Mouse (Mus musculus) midbrain, postnatal 0 days (tissue): ENCODE data around the gene Plagl2. TPM values are rescaled to one million over a fixed set of nuclear protein-coding genes. Genes with fewer than 3 reads are reported as not detected.

ENCODE experiments used
- ATAC-seq: fragments of 200-750 bp; cut with Nextera tagmentation; 2 replicates; pipeline ENCODE4 v1.8.0; 2017; ENCODE audit warnings: moderate number of reproducible peaks, mild to moderate bottlenecking, moderate TSS enrichment, moderate library complexity; ENCODE audit not compliant: low FRiP score
- DNase-seq: peaks from one replicate; pipeline ENCODE4 v3.0.0-alpha.2; 2015; ENCODE audit warnings: low spot score
- H3K27ac ChIP-seq: fragments of 300-500 bp; sonication (generic); 2 replicates; pipeline ENCODE4 v1.5.1; 2014; ENCODE audit warnings: low read depth, mild to moderate bottlenecking, low read length, mixed read lengths
- H3K27me3 ChIP-seq: fragments of 300-500 bp; sonication (generic); 2 replicates; pipeline ENCODE4 v1.6.1; 2014; ENCODE audit warnings: low read length, control low read depth, mixed read lengths; ENCODE audit not compliant: insufficient read depth
- H3K36me3 ChIP-seq: fragments of 300-500 bp; sonication (generic); 2 replicates; pipeline ENCODE4 v1.6.1; 2014; ENCODE audit warnings: low read length, control low read depth, mixed read lengths; ENCODE audit not compliant: insufficient read depth
- H3K4me1 ChIP-seq: fragments of 300-500 bp; sonication (generic); 2 replicates; pipeline ENCODE4 v1.6.1; 2014; ENCODE audit warnings: mild to moderate bottlenecking, control low read depth, antibody characterized with exemption, low read length, mixed read lengths; ENCODE audit not compliant: insufficient read depth
- H3K4me2 ChIP-seq: fragments of 300-500 bp; sonication (generic); 2 replicates; pipeline ENCODE4 v1.6.1; 2014; ENCODE audit warnings: low read depth, mild to moderate bottlenecking, low read length, mixed read lengths; ENCODE audit not compliant: poor library complexity, severe bottlenecking
- H3K4me3 ChIP-seq: fragments of 300-500 bp; sonication (generic); 2 replicates; pipeline ENCODE4 v1.5.1; 2014; ENCODE audit warnings: low read depth, mild to moderate bottlenecking, low read length, moderate library complexity
- H3K9ac ChIP-seq: fragments of 300-500 bp; sonication (generic); replicated peaks from 2 replicates; pipeline ENCODE4 v1.6.1; 2014; ENCODE audit warnings: mild to moderate bottlenecking, low read length, moderate library complexity, mixed read lengths; ENCODE audit not compliant: poor library complexity, severe bottlenecking
- H3K9me3 ChIP-seq: fragments of 300-500 bp; sonication (generic); 2 replicates; pipeline ENCODE4 v1.6.1; 2016; ENCODE audit warnings: low read length, control low read depth
- CTCF ChIP-seq: IDR thresholded peaks from 2 replicates; pipeline ENCODE4 v1.5.1; 2016; ENCODE audit warnings: antibody characterized with exemption, mild to moderate bottlenecking
- WGBS: fragments of 180-500 bp; shearing (Covaris S2); extraction: QIAGEN DNeasy Blood & Tissue Kit; methylation state at CpG from one replicate; pipeline ENCODE4 v1.1.7; 2014; 5-methylcytosine and 5-hydroxymethylcytosine counted together
- polyA plus RNA-seq: library from polyadenylated mRNA; unstranded; fragments of >200 nt; fragmentation: Nextera tagmentation; extraction: Ambion mirVana; gene quantifications from 2 replicates; pipeline ENCODE4 v1.2.1, GENCODE M21; 2015
- total RNA-seq: library from RNA; depleted of rRNA; stranded (reverse); fragments of >200 nt; gene quantifications from 2 replicates; pipeline ENCODE4 v1.2.3, GENCODE M21; 2014

The Plagl2 gene
- total and polyA plus RNA-seq, 2 experiments from 2014 or later, result 2.9 to 7.0 TPM

DNA sequence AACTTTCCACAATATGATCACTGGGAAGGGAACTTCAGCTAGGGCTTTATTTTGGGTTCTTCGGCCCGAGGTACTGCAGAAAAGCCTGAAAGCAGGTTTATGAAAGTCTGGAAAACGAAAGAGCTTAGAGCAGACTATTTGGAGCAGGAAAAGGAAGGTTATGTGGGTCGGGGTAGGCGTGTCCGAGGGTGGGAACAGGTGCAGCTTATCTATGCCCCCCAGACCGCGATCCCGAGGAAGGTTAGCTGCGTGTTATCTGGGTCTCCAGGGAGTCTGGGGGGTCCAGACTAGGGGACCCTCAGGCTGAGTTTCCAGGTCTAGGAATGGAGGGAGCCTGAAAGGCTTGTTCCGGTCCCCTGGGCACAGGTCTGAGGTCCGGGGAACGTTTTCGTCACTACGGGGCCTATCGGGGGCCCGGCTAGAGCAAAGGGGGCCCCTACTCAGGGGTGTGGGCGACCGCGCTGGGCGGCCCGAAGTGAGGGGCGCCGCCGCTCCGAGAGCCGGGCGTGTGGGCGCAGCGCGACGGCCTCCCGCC, 458 bp downstream of the Plagl2 start:
- Histone ChIP-seq H3K9me3 (no peaks in the 10 kb centered on the region), H3K4me3 (peak overlapping the region; percentile 94), H3K27ac (peak overlapping the region; percentile 82), H3K27me3 (no peaks in the 10 kb centered on the region), H3K4me2 (peak overlapping the region; percentile 87), H3K4me1 (peaks cover 19% of the 10 kb centered on the region), H3K9ac (peak overlapping the region; percentile 97), H3K36me3 (peaks cover 5% of the 10 kb centered on the region; the same call in 1 of the 2 replicates)
- WGBS, result 0% methylated on average over 33 of the region's 33 CpGs
- peak; percentile 74 for ATAC-seq
- no peak for DNase-seq
- TF ChIP-seq CTCF, result no peak

DNA sequence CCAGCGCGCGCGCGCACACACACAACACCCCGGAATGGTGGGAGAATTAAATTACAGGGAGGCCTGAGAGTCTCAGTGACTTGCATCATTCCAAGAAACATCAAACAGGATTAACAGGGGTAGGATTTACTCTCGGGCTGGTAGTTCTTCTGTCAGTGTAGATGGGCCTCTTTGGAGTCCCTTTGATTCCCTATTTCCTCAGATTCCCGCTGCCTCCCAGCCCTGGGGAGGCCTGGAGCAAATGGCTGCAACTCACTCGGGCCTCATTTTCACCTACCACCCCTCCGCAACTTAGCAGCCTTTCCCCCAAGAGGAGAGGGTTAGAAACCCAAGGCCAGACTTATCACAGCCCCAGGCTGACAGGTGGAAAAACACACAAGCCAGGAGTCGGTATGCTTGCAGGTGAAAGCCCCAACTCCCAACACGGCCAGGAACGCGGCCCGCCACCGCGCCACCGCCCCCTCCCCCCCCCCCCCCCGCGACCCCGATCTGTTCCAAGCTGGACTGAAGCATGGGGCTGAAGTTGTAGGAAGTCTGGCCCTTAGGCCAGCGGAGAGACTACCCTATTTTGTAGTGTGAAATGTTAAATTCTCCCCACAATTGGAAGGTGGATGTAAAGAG, 1.3 kb downstream of the Plagl2 start:
- peak overlapping the region; percentile 38; the same call in 1 of the 2 replicates for H3K27ac ChIP-seq
- ATAC-seq (no peak), DNase-seq (peak; percentile 21)
- no peak for TF ChIP-seq CTCF
- peaks cover 19% of the 10 kb centered on the region for H3K4me1 ChIP-seq
- peak overlapping the region; percentile 94 for H3K4me3 ChIP-seq
- peak overlapping the region; percentile 97 for H3K9ac ChIP-seq
- WGBS, result 2% methylated on average over 22 of the region's 22 CpGs
- H3K4me2 ChIP-seq, result peak overlapping the region; percentile 87
- H3K36me3 ChIP-seq, result peaks cover 12% of the 10 kb centered on the region
- H3K27me3 ChIP-seq, result no peaks in the 10 kb centered on the region
- H3K9me3 ChIP-seq, result no peaks in the 10 kb centered on the region

DNA sequence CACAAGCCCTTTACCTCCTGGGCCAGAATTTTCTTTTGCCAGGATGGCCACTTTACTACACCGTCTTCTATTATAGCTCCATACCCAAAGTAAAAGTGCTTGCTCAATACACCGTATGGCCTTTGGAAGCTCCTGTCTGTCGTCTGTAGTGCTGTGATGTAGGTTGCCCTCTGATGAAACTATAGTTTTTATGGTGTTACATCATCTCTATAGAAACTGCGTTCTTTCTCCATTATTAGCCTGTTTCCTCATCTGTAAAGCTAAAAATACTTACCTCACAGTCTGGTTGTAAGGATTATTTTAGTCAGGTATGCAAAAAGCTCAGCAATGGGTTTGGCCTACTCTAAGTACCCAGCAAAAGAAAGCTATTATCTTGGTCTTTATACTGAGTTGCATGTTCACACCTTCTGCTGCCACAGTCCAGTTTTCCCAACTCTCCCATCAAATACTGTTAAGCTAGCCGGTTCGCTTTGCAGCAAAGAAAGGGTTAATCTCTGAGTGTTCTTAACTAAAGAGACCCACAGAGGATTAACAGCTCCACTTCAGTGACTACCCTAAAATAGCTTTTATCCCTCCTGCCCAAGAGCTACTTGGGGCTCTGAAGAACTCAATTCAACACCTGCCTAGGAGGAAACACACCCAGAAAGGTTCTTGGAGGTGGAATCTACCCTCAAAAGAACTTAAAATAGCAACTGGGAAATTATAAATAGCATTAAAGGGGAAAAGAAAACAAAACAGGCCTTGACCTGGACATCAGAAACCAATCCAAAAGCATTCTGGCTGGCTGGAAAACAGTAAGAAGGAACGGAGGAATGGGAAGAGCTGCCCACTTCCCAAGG, 2.0 kb downstream of the Plagl2 start:
- H3K27me3 ChIP-seq, result no peaks in the 10 kb centered on the region
- H3K36me3 ChIP-seq, result peaks cover 18% of the 10 kb centered on the region
- 0 out of 2 replicates have a peak overlapping the region, but pooled peaks have one; percentile 97 for H3K9ac ChIP-seq
- DNase-seq (no peak), ATAC-seq (no peak)
- H3K27ac ChIP-seq, result no peak overlapping the region
- TF ChIP-seq CTCF, result no peak
- 37% methylated on average over 7 of the region's 7 CpGs for WGBS
- H3K4me1 ChIP-seq, result peaks cover 19% of the 10 kb centered on the region
- no peaks in the 10 kb centered on the region for H3K9me3 ChIP-seq
- H3K4me2 ChIP-seq, result peak overlapping the region; percentile 87
- peak overlapping the region; percentile 94 for H3K4me3 ChIP-seq

DNA sequence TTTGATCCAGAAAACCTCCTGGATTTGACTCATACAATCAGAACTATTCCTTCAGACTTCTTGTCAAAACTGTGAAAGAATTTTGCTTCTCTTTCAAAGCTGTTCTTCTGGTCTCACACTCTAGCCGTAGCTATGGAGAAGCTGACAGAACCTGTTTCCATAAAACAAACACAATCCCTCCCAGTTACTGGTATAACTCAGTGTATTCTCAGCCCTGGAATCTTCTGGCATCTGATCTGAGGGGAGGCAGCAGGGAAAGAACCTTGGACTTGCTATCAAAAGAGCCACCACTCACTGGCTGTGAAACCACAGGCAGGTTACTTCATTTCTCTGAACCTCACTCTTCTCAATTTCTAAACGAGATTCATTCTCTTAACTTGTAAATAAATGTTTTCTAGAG, 2.8 kb downstream of the Plagl2 start:
- Histone ChIP-seq H3K27me3 (no peaks in the 10 kb centered on the region), H3K36me3 (peaks cover 24% of the 10 kb centered on the region), H3K9ac (no peak overlapping the region), H3K27ac (no peak overlapping the region), H3K4me1 (peaks cover 19% of the 10 kb centered on the region), H3K4me2 (no peak overlapping the region), H3K4me3 (no peak overlapping the region), H3K9me3 (no peaks in the 10 kb centered on the region)
- ATAC-seq (no peak), DNase-seq (no peak)
- no peak for TF ChIP-seq CTCF
- WGBS, result 53% methylated on average over 2 of the region's 2 CpGs

DNA sequence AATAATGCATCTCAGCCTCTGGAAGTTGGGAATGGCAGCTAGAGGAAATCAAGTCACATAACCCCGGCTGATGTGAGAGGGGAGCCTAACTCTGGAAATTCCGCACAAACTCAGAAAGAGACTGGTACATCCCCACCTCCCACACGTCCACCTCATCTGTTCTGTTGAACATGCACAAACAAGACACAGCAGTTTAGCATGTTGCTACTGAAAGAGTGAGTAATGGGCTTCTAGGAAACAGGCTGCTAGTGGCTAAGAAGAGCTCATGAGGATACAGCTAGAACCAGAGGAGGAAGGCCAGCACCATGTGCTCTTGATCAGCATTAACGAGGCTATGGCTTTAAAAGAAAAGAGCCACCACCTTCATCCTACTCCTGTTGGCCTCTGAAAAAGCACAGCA, 3.3 kb downstream of the Plagl2 start:
- H3K9me3 ChIP-seq, result no peaks in the 10 kb centered on the region
- no peaks in the 10 kb centered on the region for H3K27me3 ChIP-seq
- H3K4me3 ChIP-seq, result no peak overlapping the region
- TF ChIP-seq CTCF, result no peak
- H3K36me3 ChIP-seq, result peaks cover 28% of the 10 kb centered on the region
- H3K4me2 ChIP-seq, result no peak overlapping the region
- H3K27ac ChIP-seq, result no peak overlapping the region
- ATAC-seq (no peak), DNase-seq (no peak)
- H3K4me1 ChIP-seq, result peaks cover 19% of the 10 kb centered on the region
- WGBS, result 70% methylated on average over 4 of the region's 4 CpGs
- H3K9ac ChIP-seq, result no peak overlapping the region

DNA sequence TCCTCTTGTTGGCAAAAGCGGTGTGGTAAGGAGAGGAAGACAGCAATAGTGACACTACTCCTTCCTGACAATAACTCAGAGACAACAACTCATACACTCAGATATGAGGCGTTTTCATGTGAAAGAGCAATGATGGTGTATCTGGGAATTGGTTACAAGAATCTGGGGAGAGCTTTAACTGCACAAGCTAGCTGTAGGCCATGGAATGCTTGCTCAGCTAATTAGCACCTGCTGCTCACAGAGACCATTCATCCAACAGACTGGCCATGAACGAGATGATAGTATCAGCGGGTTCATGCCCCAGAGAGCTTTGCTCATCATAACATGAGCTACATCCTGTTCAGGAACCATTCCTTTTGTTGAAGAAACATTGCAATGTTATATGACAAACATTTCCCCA, 4.0 kb downstream of the Plagl2 start:
- TF ChIP-seq CTCF, result no peak
- WGBS, result 74% methylated on average over 4 of the region's 4 CpGs

More for the DNA sequence above, 4.0 kb downstream of the Plagl2 start:
- no peak overlapping the region for H3K27ac ChIP-seq
- DNase-seq, result no peak
- peaks cover 33% of the 10 kb centered on the region for H3K36me3 ChIP-seq
- H3K9ac ChIP-seq, result no peak overlapping the region
- H3K4me2 ChIP-seq, result no peak overlapping the region
- no peak for ATAC-seq
- no peaks in the 10 kb centered on the region for H3K27me3 ChIP-seq
- no peaks in the 10 kb centered on the region for H3K9me3 ChIP-seq
- H3K4me3 ChIP-seq, result no peak overlapping the region
- peaks cover 16% of the 10 kb centered on the region for H3K4me1 ChIP-seq
